Mouse (Mus musculus) G1E (cell line): Measurements from ENCODE around the gene Fbxo42. TPM values are rescaled to one million over a fixed set of nuclear protein-coding genes. Genes with fewer than 3 reads are reported as not detected.

ENCODE experiments used
- ATAC-seq: 2 replicates; pipeline ENCODE4 v1.8.0; 2016; ENCODE audit warnings: mild to moderate bottlenecking; ENCODE audit not compliant: insufficient number of reproducible peaks, poor library complexity, low FRiP score, severe bottlenecking; ENCODE audit errors: extremely low read depth
- DNase-seq: peaks from one replicate; pipeline ENCODE4 v3.0.0; 2012; ENCODE audit warnings: low spot score
- H3K27me3 ChIP-seq: 2 replicates; pipeline ENCODE4 v1.6.1; 2012; ENCODE audit warnings: mild to moderate bottlenecking, low read length, inconsistent platforms; ENCODE audit not compliant: insufficient read depth
- H3K36me3 ChIP-seq: replicated peaks from 2 replicates; pipeline ENCODE3; 2012; ENCODE audit warnings: mild to moderate bottlenecking, inconsistent platforms
- H3K4me1 ChIP-seq: 2 replicates; pipeline ENCODE4 v1.6.1; 2012; ENCODE audit warnings: low read depth, low read length, inconsistent platforms, mixed read lengths; ENCODE audit not compliant: insufficient read depth
- H3K4me3 ChIP-seq: 2 replicates; pipeline ENCODE4 v1.5.1; 2012; ENCODE audit warnings: low read depth, mild to moderate bottlenecking, inconsistent platforms, low read length, moderate library complexity, mixed read lengths
- H3K9me3 ChIP-seq: replicated peaks from 2 replicates; pipeline ENCODE4 v1.6.1; 2012; ENCODE audit warnings: inconsistent platforms
- CTCF ChIP-seq: IDR thresholded peaks from 2 replicates; pipeline ENCODE4 v1.5.1; 2012; ENCODE audit warnings: low read depth, low read length, inconsistent platforms, mixed read lengths
- GATA1 ChIP-seq: IDR thresholded peaks from 2 replicates; pipeline ENCODE4 v1.6.1; 2012; ENCODE audit warnings: borderline replicate concordance, low read length, inconsistent platforms, mixed read lengths
- GATA2 ChIP-seq: IDR thresholded peaks from 2 replicates; pipeline ENCODE4 v1.6.1; 2012; ENCODE audit warnings: low read depth, low read length, inconsistent platforms, borderline replicate concordance
- POLR2AphosphoS5 ChIP-seq: IDR thresholded peaks from 2 replicates; pipeline ENCODE4 v1.6.1; 2012; ENCODE audit warnings: low read depth, low read length, inconsistent platforms; ENCODE audit not compliant: insufficient replicate concordance
- TAL1 ChIP-seq: conservative IDR thresholded peaks from 2 replicates; pipeline ENCODE4 v1.6.1; 2012; ENCODE audit warnings: low read depth, low read length, inconsistent platforms, mixed read lengths
- polyA plus RNA-seq: library from polyadenylated mRNA; stranded (reverse); fragments of >175 nt; gene quantifications from 2 replicates; pipeline ENCODE4 v1.2.3, GENCODE M21; 2012
- total RNA-seq, 2 experiments: library from RNA; stranded (forward) in 1 of 2; stranded (reverse) in 1 of 2; fragments of 200-1000 nt in 1 of 2; fragments of >200 nt in 1 of 2; fragmentation: Nextera tagmentation in 1 of 2; gene quantifications; 2 replicates each; pipeline ENCODE4 v1.2.3; 2014 to 2017

Fbxo42 gene
- total and polyA plus RNA-seq, 3 experiments, result 8.3 to 36.7 (median 15.5) TPM

GRCm38 (mm10) chr4:141165744-141166292 is 18.1 kb downstream of the Fbxo42 start:
- TF ChIP-seq GATA2 (no peak), GATA1 (no peak), POLR2AphosphoS5 (no peak), CTCF (no peak), TAL1 (no peak)
- Histone ChIP-seq H3K36me3 (peaks cover 70% of the 10 kb centered on the region), H3K9me3 (0 out of 2 replicates have a peak, but pooled peaks cover 6% of the 10 kb centered on the region), H3K4me3 (no peak overlapping the region), H3K27me3 (no peaks in the 10 kb centered on the region), H3K4me1 (peaks cover 35% of the 10 kb centered on the region)
- DNase-seq (no peak), ATAC-seq (no peak)

- TF ChIP-seq GATA1 (no peak), POLR2AphosphoS5 (no peak), CTCF (no peak)
- H3K36me3 ChIP-seq, result peaks cover 76% of the 10 kb centered on the region
- no peak overlapping the region for H3K4me3 ChIP-seq
- H3K4me1 ChIP-seq, result peaks cover 22% of the 10 kb centered on the region
- no peaks in the 10 kb centered on the region for H3K27me3 ChIP-seq
- DNase-seq, result no peak
- H3K9me3 ChIP-seq, result 0 out of 2 replicates have a peak, but pooled peaks cover 2% of the 10 kb centered on the region
- ATAC-seq, result no peak
Measured at GRCm38 (mm10) chr4:141167156-141167555, 19.4 kb downstream of the Fbxo42 start.

- ATAC-seq (no peak), DNase-seq (no peak)
- Histone ChIP-seq H3K9me3 (no peaks in the 10 kb centered on the region), H3K36me3 (peaks cover 82% of the 10 kb centered on the region), H3K4me3 (no peak overlapping the region), H3K4me1 (no peaks in the 10 kb centered on the region; the same call in 1 of the 2 replicates), H3K27me3 (no peaks in the 10 kb centered on the region)
- TF ChIP-seq CTCF, result no peak
- no peak for TF ChIP-seq POLR2AphosphoS5
- TF ChIP-seq TAL1, result no peak
- no peak for TF ChIP-seq GATA2
Measured at GRCm38 (mm10) chr4:141172121-141172520, 24.4 kb downstream of the Fbxo42 start.

DNA sequence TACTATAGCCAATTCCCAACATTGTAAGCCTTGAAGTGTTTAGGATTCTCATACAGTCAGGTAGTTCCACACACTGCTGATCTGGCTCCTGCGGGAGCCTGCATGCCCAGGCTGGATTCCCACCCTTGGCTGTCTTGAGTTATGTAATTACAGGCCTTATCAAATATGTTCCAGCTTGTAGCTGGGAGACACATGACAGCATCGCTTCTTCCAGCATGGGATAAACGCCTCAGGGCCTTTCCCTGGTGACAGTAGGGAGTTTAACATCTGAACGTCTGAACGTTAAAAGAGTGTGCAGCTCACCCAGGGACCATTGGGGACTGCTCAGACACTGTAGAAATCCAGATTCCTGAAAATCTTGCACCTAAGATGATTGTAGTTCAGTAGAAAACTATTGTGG is 28.1 kb downstream of the Fbxo42 start:
- Histone ChIP-seq H3K4me3 (no peak overlapping the region), H3K36me3 (peaks cover 81% of the 10 kb centered on the region), H3K27me3 (no peaks in the 10 kb centered on the region), H3K4me1 (no peaks in the 10 kb centered on the region), H3K9me3 (no peaks in the 10 kb centered on the region)
- DNase-seq (no peak), ATAC-seq (no peak)
- TF ChIP-seq GATA1 (no peak), GATA2 (no peak), CTCF (no peak), POLR2AphosphoS5 (no peak), TAL1 (no peak)

- Histone ChIP-seq H3K9me3 (no peaks in the 10 kb centered on the region), H3K36me3 (peaks cover 81% of the 10 kb centered on the region), H3K4me3 (no peak overlapping the region), H3K27me3 (no peaks in the 10 kb centered on the region), H3K4me1 (0 out of 2 replicates have a peak, but pooled peaks cover 2% of the 10 kb centered on the region)
- DNase-seq (no peak), ATAC-seq (no peak)
- TF ChIP-seq TAL1 (no peak), POLR2AphosphoS5 (no peak), CTCF (no peak), GATA1 (no peak), GATA2 (no peak)
Measured at GRCm38 (mm10) chr4:141176328-141176838, 28.7 kb downstream of the Fbxo42 start.

GRCm38 (mm10) chr4:141178500-141178899 is 30.8 kb downstream of the Fbxo42 start:
- peaks cover 86% of the 10 kb centered on the region for H3K36me3 ChIP-seq
- H3K4me1 ChIP-seq, result 0 out of 2 replicates have a peak, but pooled peaks cover 2% of the 10 kb centered on the region
- DNase-seq, result no peak
- H3K9me3 ChIP-seq, result no peaks in the 10 kb centered on the region
- ATAC-seq, result no peak
- no peaks in the 10 kb centered on the region for H3K27me3 ChIP-seq
- TF ChIP-seq GATA2 (no peak), GATA1 (no peak), POLR2AphosphoS5 (no peak), TAL1 (no peak), CTCF (no peak)
- no peak overlapping the region for H3K4me3 ChIP-seq
